Mouse (Mus musculus) heart, postnatal 0 days (tissue): ENCODE measurements around the gene Ppp1r13l. TPM values are rescaled to one million over a fixed set of nuclear protein-coding genes. Genes with fewer than 3 reads are reported as not detected.
A peak's percentile ranks its signal among the peaks of the same experiment; 100 is the strongest.

Experiments
- ATAC-seq: fragments of 200-750 bp; cut with Nextera tagmentation; 2 replicates; pipeline ENCODE4 v1.8.0; 2017; ENCODE audit warnings: low read depth, moderate number of reproducible peaks, moderate library complexity; ENCODE audit not compliant: insufficient read depth
- DNase-seq: peaks from one replicate; pipeline ENCODE4 v3.0.0-alpha.2; 2016; ENCODE audit warnings: low spot score
- H3K27ac ChIP-seq: fragments of 300-500 bp; sonication (generic); 2 replicates; pipeline ENCODE4 v1.5.1; 2014; ENCODE audit warnings: low read depth, mild to moderate bottlenecking
- H3K27me3 ChIP-seq: fragments of 300-500 bp; sonication (generic); 2 replicates; pipeline ENCODE4 v1.6.1; 2014; ENCODE audit warnings: low read length, mixed read lengths; ENCODE audit not compliant: control insufficient read depth, insufficient read depth
- H3K36me3 ChIP-seq: fragments of 300-500 bp; sonication (generic); replicated peaks from 2 replicates; pipeline ENCODE4 v1.6.1; 2014; ENCODE audit warnings: low read length, mixed read lengths; ENCODE audit not compliant: control insufficient read depth, insufficient read depth
- H3K4me1 ChIP-seq: fragments of 300-500 bp; sonication (generic); 2 replicates; pipeline ENCODE4 v1.6.1; 2014; ENCODE audit warnings: antibody characterized with exemption; ENCODE audit not compliant: control insufficient read depth, insufficient read depth
- H3K4me2 ChIP-seq: fragments of 300-500 bp; sonication (generic); 2 replicates; pipeline ENCODE4 v1.6.1; 2014; ENCODE audit warnings: low read depth, mild to moderate bottlenecking, low read length, moderate library complexity
- H3K4me3 ChIP-seq: fragments of 300-500 bp; sonication (generic); 2 replicates; pipeline ENCODE4 v1.5.1; 2014; ENCODE audit warnings: low read depth, low read length
- H3K9ac ChIP-seq: fragments of 300-500 bp; sonication (generic); replicated peaks from 2 replicates; pipeline ENCODE4 v1.6.1; 2014; ENCODE audit warnings: low read depth, low read length, mixed read lengths
- H3K9me3 ChIP-seq: fragments of 300-500 bp; sonication (generic); replicated peaks from 2 replicates; pipeline ENCODE4 v1.6.1; 2016; ENCODE audit warnings: low read length; ENCODE audit not compliant: control insufficient read depth
- CTCF ChIP-seq: IDR thresholded peaks from 2 replicates; pipeline ENCODE4 v1.5.1; 2016; ENCODE audit warnings: antibody characterized with exemption, control low read depth, low read depth
- EP300 ChIP-seq: IDR thresholded peaks from 2 replicates; pipeline ENCODE4 v1.6.1; 2016; ENCODE audit warnings: antibody characterized with exemption, low read depth
- WGBS: fragments of 180-500 bp; shearing (Covaris S2); extraction: QIAGEN DNeasy Blood & Tissue Kit; methylation state at CpG from one replicate; pipeline ENCODE4 v1.1.7; 2014; 5-methylcytosine and 5-hydroxymethylcytosine counted together
- polyA plus RNA-seq: library from polyadenylated mRNA; unstranded; fragments of >200 nt; fragmentation: Nextera tagmentation; extraction: Ambion mirVana; gene quantifications from 2 replicates; pipeline ENCODE4 v1.2.1, GENCODE M21; 2015
- total RNA-seq: library from RNA; depleted of rRNA; stranded (reverse); fragments of >200 nt; gene quantifications from 2 replicates; pipeline ENCODE4 v1.2.3, GENCODE M21; 2014; ENCODE audit warnings: low replicate concordance

Ppp1r13l gene
- total and polyA plus RNA-seq, 2 experiments from 2014 or later: 11.8 to 12.0 TPM

GRCm38 (mm10) chr7:19318201-19318600, 41.3 kb upstream of the Ppp1r13l start:
- Histone ChIP-seq H3K4me3 (no peak overlapping the region), H3K4me1 (peaks cover 16% of the 10 kb centered on the region; the same call in 1 of the 2 replicates), H3K27me3 (no peaks in the 10 kb centered on the region), H3K36me3 (no peaks in the 10 kb centered on the region), H3K9ac (no peak overlapping the region), H3K27ac (no peak overlapping the region), H3K4me2 (no peak overlapping the region), H3K9me3 (no peaks in the 10 kb centered on the region)
- TF ChIP-seq CTCF (no peak), EP300 (no peak)
- DNase-seq (no peak), ATAC-seq (no peak)
- WGBS: 65% methylated on average over 2 of the region's 2 CpGs

DNA sequence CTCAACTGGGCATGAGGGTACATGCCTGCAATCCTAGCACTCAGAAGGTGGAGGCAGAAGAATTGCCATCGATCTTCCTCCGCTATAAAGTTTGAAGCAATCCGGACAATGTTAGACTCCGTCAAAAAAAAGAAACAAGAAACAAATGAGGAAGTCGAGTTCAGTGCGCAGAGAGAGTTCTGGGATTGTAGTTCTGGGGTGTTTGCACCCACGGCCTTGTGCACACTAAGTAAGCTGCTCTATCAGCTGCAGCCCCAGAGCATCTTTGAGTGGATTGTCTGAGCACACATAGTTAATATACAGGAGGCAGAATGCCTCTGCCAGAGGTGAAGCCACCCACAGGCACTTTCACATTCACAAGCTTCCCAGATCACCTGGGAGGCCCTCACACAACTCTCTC, 40.9 kb upstream of the Ppp1r13l start:
- 79% methylated on average over 7 of the region's 7 CpGs for WGBS
- TF ChIP-seq CTCF (no peak), EP300 (no peak)

GRCm38 (mm10) chr7:19319458-19319857, 40.1 kb upstream of the Ppp1r13l start:
- ATAC-seq: peak; percentile 30
- 16% methylated on average over 9 of the region's 9 CpGs for WGBS
- no peak for DNase-seq
- peak overlapping the region; percentile 73 for H3K4me2 ChIP-seq
- peak overlapping the region; percentile 43 for H3K27ac ChIP-seq
- no peaks in the 10 kb centered on the region for H3K9me3 ChIP-seq
- H3K4me3 ChIP-seq: peak overlapping the region; percentile 43
- no peaks in the 10 kb centered on the region for H3K36me3 ChIP-seq
- no peaks in the 10 kb centered on the region for H3K27me3 ChIP-seq
- peak overlapping the region; percentile 36 for H3K9ac ChIP-seq
- H3K4me1 ChIP-seq: peaks cover 16% of the 10 kb centered on the region; the same call in 1 of the 2 replicates
- TF ChIP-seq CTCF (no peak), EP300 (no peak)

More for the DNA sequence above, 40.9 kb upstream of the Ppp1r13l start:
- peaks cover 16% of the 10 kb centered on the region; the same call in 1 of the 2 replicates for H3K4me1 ChIP-seq
- H3K4me3 ChIP-seq: no peak overlapping the region
- H3K36me3 ChIP-seq: no peaks in the 10 kb centered on the region
- no peak overlapping the region for H3K27ac ChIP-seq
- H3K9ac ChIP-seq: no peak overlapping the region
- no peak overlapping the region for H3K4me2 ChIP-seq
- no peaks in the 10 kb centered on the region for H3K9me3 ChIP-seq
- H3K27me3 ChIP-seq: no peaks in the 10 kb centered on the region
- no peak for DNase-seq
- no peak for ATAC-seq

- under 1% methylated on average over 41 of the region's 41 CpGs for WGBS
- Histone ChIP-seq H3K27ac (peak overlapping the region; percentile 43), H3K4me1 (peaks cover 16% of the 10 kb centered on the region; the same call in 1 of the 2 replicates), H3K4me3 (peak overlapping the region; percentile 43), H3K27me3 (no peaks in the 10 kb centered on the region), H3K4me2 (peak overlapping the region; percentile 73), H3K9ac (peak overlapping the region; percentile 36), H3K36me3 (no peaks in the 10 kb centered on the region), H3K9me3 (no peaks in the 10 kb centered on the region)
- peak; percentile 97 for ATAC-seq
- TF ChIP-seq EP300 (peak; percentile 34; the same call in 1 of the 2 replicates), CTCF (no peak)
- peak; percentile 97 for DNase-seq
These were observed 39.6 kb upstream of the Ppp1r13l start for GRCm38 (mm10) chr7:19319906-19320305.

DNA sequence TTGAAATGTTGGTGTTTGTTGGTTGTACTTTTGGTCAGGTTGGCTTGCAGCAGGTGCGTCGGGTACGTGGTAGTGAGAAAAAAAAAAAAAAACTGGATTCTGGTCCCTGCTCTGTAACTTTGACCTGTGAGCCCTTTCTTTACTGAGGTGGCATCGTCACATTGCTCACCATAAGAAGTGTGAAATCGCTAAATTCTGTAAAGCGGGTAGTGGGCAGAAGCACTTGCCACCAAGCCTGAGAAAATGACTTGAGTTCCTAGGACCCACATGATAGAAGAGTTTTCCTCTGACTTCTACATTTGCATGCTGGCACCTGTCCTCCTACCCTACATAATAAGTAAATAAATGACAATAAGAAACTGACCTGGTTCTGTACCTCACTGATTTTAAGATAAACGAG, 38.9 kb upstream of the Ppp1r13l start:
- no peaks in the 10 kb centered on the region for H3K9me3 ChIP-seq
- H3K4me2 ChIP-seq: peak overlapping the region; percentile 73
- WGBS: 43% methylated on average over 7 of the region's 7 CpGs
- no peak for TF ChIP-seq CTCF
- no peak for TF ChIP-seq EP300
- H3K27ac ChIP-seq: no peak overlapping the region
- ATAC-seq (no peak), DNase-seq (no peak)
- peaks cover 16% of the 10 kb centered on the region; the same call in 1 of the 2 replicates for H3K4me1 ChIP-seq
- H3K27me3 ChIP-seq: no peaks in the 10 kb centered on the region
- H3K9ac ChIP-seq: no peak overlapping the region
- H3K4me3 ChIP-seq: peak overlapping the region; percentile 43
- no peaks in the 10 kb centered on the region for H3K36me3 ChIP-seq

- Histone ChIP-seq H3K9me3 (no peaks in the 10 kb centered on the region), H3K4me2 (no peak overlapping the region), H3K4me1 (peaks cover 16% of the 10 kb centered on the region; the same call in 1 of the 2 replicates), H3K4me3 (no peak overlapping the region), H3K9ac (no peak overlapping the region), H3K36me3 (no peaks in the 10 kb centered on the region), H3K27me3 (no peaks in the 10 kb centered on the region), H3K27ac (no peak overlapping the region)
- DNase-seq: no peak
- WGBS: 56% methylated on average over 5 of the region's 5 CpGs
- no peak for ATAC-seq
- TF ChIP-seq CTCF (no peak), EP300 (no peak)
These were observed 38.1 kb upstream of the Ppp1r13l start for GRCm38 (mm10) chr7:19321464-19321863.
